Mouse (Mus musculus) E14TG2a.4 (cell line): Measurements from ENCODE around the gene Kctd7.

ENCODE experiments used
- H3K27me3 ChIP-seq: 2 replicates; pipeline ENCODE4 v1.6.1; 2014; ENCODE audit warnings: low read length, control low read depth; ENCODE audit not compliant: insufficient read depth
- H3K36me3 ChIP-seq: 2 replicates; pipeline ENCODE4 v1.6.1; 2014; ENCODE audit warnings: low read length, control low read depth; ENCODE audit not compliant: insufficient read depth
- H3K4me1 ChIP-seq: replicated peaks from 2 replicates; pipeline ENCODE4 v1.6.1; 2014; ENCODE audit warnings: low read depth, low read length, control low read depth
- H3K4me3 ChIP-seq: replicated peaks from 2 replicates; pipeline ENCODE4 v1.5.1; 2014; ENCODE audit warnings: mild to moderate bottlenecking, low read length
- H3K9me3 ChIP-seq: 2 replicates; pipeline ENCODE4 v1.6.1; 2014; ENCODE audit warnings: low read length, control low read depth
- CTCF ChIP-seq: conservative IDR thresholded peaks from 2 replicates; pipeline ENCODE4 v1.5.1; 2014; ENCODE audit warnings: low read length
- NANOG ChIP-seq: IDR thresholded peaks from 2 replicates; pipeline ENCODE4 v1.6.1; 2014; ENCODE audit warnings: borderline replicate concordance, low read length, mixed read lengths
- POU5F1 ChIP-seq: IDR thresholded peaks from 2 replicates; pipeline ENCODE4 v1.6.1; 2014; ENCODE audit warnings: low read length, borderline replicate concordance

Kctd7 gene

DNA sequence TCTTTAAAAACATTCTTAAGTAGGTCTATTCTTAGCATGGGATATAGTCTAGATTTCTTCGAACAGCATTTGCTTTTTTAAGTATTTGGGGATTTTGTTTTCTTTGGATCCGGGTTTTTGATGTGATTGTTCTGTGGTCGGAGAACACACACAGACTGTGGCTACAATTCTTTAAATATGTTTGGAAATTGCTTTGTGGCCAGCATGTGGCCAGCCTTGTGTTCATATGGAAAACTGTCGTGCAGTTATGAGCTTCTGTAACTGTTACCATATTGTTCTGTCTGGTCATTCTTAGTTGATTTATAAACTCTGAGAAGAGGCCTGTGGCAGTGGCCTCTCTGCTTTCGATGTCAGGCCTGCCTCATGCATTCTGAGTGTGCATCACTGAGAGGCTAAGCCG is 26.7 kb upstream of the Kctd7 start:
- Histone ChIP-seq H3K27me3 (no peaks in the 10 kb centered on the region), H3K4me1 (peaks cover 29% of the 10 kb centered on the region), H3K9me3 (no peaks in the 10 kb centered on the region), H3K36me3 (peaks cover 66% of the 10 kb centered on the region), H3K4me3 (no peak overlapping the region)
- TF ChIP-seq NANOG (no peak), POU5F1 (no peak), CTCF (no peak)

DNA sequence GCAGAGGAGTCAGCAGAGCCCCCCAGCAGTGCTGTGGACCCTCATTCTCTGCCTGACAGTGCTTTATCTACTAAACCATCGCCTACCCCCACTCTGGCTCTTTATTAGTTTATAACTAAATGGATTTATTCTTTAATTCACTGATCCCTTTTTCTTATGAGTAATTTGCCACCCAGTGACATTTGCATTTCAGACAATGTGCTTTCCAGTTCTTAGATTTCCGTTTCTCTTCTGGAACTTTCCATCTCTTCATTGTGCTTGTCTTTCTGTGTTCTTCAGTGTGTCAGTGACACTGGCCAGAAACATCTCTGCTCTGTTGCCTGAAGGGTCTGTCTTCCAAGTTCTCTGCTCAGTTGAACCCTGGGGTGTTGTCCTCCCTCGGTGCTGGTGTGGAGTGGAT is 25.4 kb upstream of the Kctd7 start:
- no peak for TF ChIP-seq CTCF
- no peak for TF ChIP-seq POU5F1
- no peak for TF ChIP-seq NANOG
- Histone ChIP-seq H3K36me3 (peaks cover 65% of the 10 kb centered on the region), H3K4me3 (no peak overlapping the region)

DNA sequence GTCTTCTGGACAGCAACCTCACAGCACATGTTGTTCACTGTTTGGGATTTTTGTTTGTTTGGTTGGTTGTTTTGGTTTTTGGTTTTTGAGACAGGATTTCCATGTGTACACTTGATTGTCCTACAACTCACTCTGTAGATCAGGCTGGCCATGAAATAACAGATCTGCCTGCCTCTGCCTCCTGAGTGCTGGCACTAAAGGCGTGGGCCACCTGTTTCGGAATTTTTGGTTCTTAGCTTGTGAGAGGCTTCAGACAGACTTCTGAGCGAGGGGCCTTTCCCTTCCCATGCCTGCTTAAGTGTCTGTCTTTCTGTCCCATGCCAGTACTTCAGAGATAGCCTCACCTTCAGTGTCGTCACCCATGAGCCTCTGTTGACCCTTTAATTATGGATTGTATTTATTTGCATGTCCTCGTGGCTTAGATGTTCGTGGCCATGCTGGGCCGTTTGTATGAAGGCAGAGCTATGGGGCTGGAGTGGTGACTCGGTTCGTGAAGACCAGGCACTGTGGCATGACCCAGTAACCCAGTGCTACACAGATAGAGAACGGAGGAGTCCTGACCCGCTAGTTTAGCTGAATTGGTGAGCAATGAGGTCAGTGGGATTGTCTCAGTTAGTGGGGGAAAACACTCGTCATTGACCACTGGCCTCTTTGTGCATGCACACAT is 24.5 kb upstream of the Kctd7 start:
- Histone ChIP-seq H3K4me3 (no peak overlapping the region), H3K36me3 (peaks cover 65% of the 10 kb centered on the region), H3K9me3 (no peaks in the 10 kb centered on the region), H3K4me1 (peaks cover 29% of the 10 kb centered on the region), H3K27me3 (no peaks in the 10 kb centered on the region)
- TF ChIP-seq NANOG (no peak), POU5F1 (no peak), CTCF (no peak)

More for the DNA sequence above, 25.4 kb upstream of the Kctd7 start:
- Histone ChIP-seq H3K27me3 (no peaks in the 10 kb centered on the region), H3K9me3 (no peaks in the 10 kb centered on the region), H3K4me1 (peaks cover 29% of the 10 kb centered on the region)

DNA sequence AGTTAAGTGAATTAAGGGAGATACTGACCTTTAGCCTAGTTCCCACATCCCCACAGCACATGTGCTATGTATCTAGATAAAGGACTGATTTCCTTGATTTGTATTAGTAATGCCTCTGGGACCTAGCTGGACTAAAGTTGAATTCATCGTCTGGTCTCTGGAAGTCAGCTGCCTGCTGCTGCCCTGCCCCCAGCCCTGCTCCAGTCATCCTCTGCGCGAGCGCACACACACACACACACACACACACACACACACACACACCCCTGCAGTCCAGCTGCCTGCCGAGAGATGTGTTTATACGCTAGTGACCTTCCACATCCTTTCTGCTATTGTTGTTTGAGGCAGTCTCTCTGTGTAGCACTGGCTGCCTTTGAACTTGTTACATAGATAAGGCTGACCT is 23.8 kb upstream of the Kctd7 start:
- TF ChIP-seq NANOG (no peak), POU5F1 (no peak), CTCF (no peak)
- peaks cover 60% of the 10 kb centered on the region for H3K36me3 ChIP-seq
- no peak overlapping the region for H3K4me3 ChIP-seq
- no peaks in the 10 kb centered on the region for H3K9me3 ChIP-seq
- H3K4me1 ChIP-seq = peaks cover 29% of the 10 kb centered on the region
- no peaks in the 10 kb centered on the region for H3K27me3 ChIP-seq

DNA sequence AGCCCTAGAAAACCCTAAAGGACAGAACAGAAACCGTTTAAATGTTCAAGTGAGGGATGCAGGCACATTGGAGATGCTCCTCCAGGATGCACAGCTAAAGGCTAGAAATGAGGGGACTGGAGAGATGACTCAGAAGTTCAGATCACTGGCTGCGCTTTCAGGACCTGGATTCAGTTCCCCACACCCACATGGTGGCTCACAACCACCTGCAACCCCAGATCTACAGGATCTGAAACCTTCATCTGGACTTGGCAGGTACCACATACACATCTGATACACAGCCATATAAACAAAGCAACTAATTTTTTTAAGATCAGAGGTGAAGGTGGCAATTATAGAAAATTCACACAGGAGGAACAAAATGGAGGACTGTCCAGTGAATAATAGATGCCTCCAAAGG is 22.3 kb upstream of the Kctd7 start:
- Histone ChIP-seq H3K9me3 (no peaks in the 10 kb centered on the region), H3K4me1 (peaks cover 36% of the 10 kb centered on the region), H3K36me3 (peaks cover 59% of the 10 kb centered on the region), H3K27me3 (no peaks in the 10 kb centered on the region), H3K4me3 (no peak overlapping the region)
- TF ChIP-seq CTCF = no peak
- no peak for TF ChIP-seq NANOG
- TF ChIP-seq POU5F1 = no peak

DNA sequence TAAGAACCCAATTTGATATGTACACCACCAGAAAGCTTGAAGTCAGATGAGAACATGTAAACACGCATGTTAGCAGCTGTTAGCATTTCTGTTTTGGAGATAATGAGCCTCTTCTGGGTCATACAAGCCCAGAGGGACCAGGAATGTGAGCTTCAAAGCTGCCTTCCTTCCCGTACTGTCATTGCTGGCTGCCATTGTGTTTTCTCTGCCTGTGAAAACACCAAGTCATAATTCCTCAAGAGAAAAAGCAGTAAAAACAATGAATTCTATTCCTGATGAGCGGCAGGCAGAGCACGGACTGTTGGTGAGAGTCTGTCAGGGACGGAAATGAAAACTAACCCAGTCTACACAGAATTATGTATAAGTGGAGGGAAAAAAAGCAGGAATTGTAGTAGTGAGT is 20.4 kb upstream of the Kctd7 start:
- no peak for TF ChIP-seq POU5F1
- no peak for TF ChIP-seq NANOG
- no peak for TF ChIP-seq CTCF
- peaks cover 37% of the 10 kb centered on the region for H3K4me1 ChIP-seq
- H3K9me3 ChIP-seq = no peaks in the 10 kb centered on the region
- H3K4me3 ChIP-seq = no peak overlapping the region
- H3K27me3 ChIP-seq = no peaks in the 10 kb centered on the region
- H3K36me3 ChIP-seq = peaks cover 57% of the 10 kb centered on the region

DNA sequence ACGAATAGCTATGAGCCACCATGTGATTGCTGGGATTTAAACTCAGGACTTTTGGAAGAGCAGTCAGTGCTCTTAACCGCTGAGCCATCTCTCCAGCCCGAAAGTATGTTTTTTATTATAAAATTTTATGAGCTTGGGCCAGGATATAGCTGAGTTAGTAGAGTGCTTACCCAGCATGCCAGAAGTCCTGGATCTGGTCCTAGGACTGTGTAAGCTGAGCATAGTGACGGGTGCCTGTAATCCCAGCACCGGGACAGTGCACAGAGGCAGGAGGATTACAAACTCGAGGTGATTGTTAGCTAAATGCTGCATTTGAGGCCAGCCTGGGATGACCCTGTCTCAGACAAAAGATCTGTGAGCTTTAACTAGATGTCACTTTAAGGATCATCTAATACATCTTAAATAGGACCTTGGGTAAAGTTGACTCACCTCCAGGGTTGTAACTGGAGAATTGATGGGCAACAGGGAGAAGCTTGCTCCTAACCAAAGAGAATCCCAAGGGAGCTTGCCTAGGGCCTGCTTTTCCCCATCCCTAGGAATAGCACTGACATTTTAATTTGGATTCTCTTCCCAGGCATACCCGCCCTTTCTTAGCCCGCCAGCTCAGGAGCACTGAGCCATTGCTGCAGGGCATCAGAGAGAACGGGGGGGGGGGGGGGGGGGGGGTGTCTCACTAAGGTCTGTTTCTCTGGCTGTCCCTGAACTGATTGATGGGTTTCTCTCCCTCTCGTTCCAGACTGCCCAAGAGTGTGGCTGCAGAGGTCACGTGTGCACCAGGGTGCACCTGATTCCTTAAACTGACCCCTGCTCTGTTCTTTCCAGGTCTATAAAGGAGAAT is 15.8 kb upstream of the Kctd7 start:
- Histone ChIP-seq H3K36me3 (peaks cover 71% of the 10 kb centered on the region), H3K9me3 (no peaks in the 10 kb centered on the region), H3K27me3 (no peaks in the 10 kb centered on the region), H3K4me3 (no peak overlapping the region), H3K4me1 (peaks cover 19% of the 10 kb centered on the region)
- TF ChIP-seq CTCF (no peak), NANOG (no peak), POU5F1 (no peak)

DNA sequence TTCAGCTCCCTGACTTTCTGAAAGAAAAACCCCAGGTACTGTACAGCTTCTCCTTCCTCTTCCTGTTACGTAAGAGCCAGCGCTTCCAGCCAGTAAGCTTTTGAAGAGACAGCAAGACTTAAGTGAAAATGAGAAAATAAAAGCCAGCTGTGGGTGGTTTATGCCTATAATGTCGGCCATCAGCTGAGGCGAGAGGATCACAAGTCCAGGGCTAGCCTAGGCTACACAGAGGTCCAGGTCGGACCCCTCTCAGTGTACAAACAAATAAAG is 15.2 kb upstream of the Kctd7 start:
- TF ChIP-seq CTCF (no peak), POU5F1 (no peak), NANOG (no peak)
- Histone ChIP-seq H3K4me1 (peaks cover 19% of the 10 kb centered on the region), H3K27me3 (no peaks in the 10 kb centered on the region), H3K36me3 (peaks cover 69% of the 10 kb centered on the region), H3K9me3 (no peaks in the 10 kb centered on the region), H3K4me3 (no peak overlapping the region)
